Comparison of ENCODE assay signal across 35 mouse cellular contexts in the genomic region with DNA sequence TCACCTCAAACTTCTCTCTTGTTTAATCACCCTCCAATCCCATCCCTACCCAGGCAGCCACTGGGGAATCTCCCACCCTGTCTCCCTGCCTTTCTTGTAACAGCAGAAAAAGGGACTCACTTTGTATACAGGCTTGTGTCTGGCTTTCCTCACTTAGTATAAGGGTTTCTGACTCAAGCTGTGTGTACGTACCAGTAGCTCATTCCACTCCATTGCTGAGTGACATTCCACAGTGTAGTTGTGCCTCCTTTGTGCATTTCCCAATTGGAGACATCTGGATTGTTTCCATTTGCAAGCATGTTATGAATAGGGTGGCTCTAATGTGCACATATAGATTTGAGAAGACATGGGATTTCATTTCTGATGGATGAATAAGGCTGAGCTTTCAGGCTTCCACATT. TPM values are rescaled to one million over a fixed set of nuclear protein-coding genes. Genes with fewer than 3 reads are reported as not detected.
"Had no signal": no experiment of that assay in that cellular context is flagged by ENCODE, and none has a peak within 500 bp of the region (broad histone marks: within the 10 kb centered on the region; RNA-seq: fewer than 3 reads in every experiment).

No protein-coding gene starts in this region.

- H3K36me3 ChIP-seq: limb, embryonic 10.5 days; limb, embryonic 12.5 days; limb, embryonic 13.5 days; limb, embryonic 15.5 days; liver, embryonic 12.5 days; liver, embryonic 13.5 days; liver, embryonic 15.5 days; lung, embryonic 15.5 days; midbrain, embryonic 10.5 days; midbrain, embryonic 12.5 days; midbrain, embryonic 13.5 days; midbrain, embryonic 15.5 days; neural tube, embryonic 12.5 days had no signal

- H3K27ac ChIP-seq: left cerebral cortex, adult 2 months; limb, embryonic 10.5 days; limb, embryonic 12.5 days; limb, embryonic 13.5 days; limb, embryonic 15.5 days; liver, embryonic 12.5 days; liver, embryonic 13.5 days; liver, embryonic 14.5 days; liver, embryonic 15.5 days; lung, embryonic 15.5 days; macrophage; midbrain, embryonic 10.5 days; midbrain, embryonic 12.5 days; midbrain, embryonic 13.5 days; midbrain, embryonic 15.5 days; neural tube, embryonic 12.5 days had no signal

- H3K9me3 ChIP-seq: limb, embryonic 10.5 days; limb, embryonic 12.5 days; limb, embryonic 13.5 days; limb, embryonic 15.5 days; liver, embryonic 12.5 days; liver, embryonic 13.5 days; liver, embryonic 15.5 days; lung, embryonic 15.5 days; megakaryocyte, embryonic 14.5 days; midbrain, embryonic 10.5 days; midbrain, embryonic 12.5 days; midbrain, embryonic 13.5 days; midbrain, embryonic 15.5 days; neural tube, embryonic 12.5 days had no signal

- H3K4me1 ChIP-seq: limb, embryonic 10.5 days; limb, embryonic 12.5 days; limb, embryonic 13.5 days; limb, embryonic 15.5 days; liver, embryonic 13.5 days; liver, embryonic 15.5 days; lung, embryonic 15.5 days; midbrain, embryonic 10.5 days; midbrain, embryonic 12.5 days; midbrain, embryonic 13.5 days had no signal

- ATAC-seq: liver, embryonic 12.5 days; liver, postnatal 0 days; midbrain, embryonic 13.5 days; midbrain, embryonic 15.5 days; midbrain, embryonic 16.5 days had no signal

- H3K27me3 ChIP-seq: limb, embryonic 15.5 days; liver, embryonic 12.5 days; liver, embryonic 13.5 days; liver, embryonic 15.5 days; lung, embryonic 15.5 days; megakaryocyte, embryonic 14.5 days; midbrain, embryonic 12.5 days; neural tube, embryonic 12.5 days had no signal

- H3K9ac ChIP-seq: limb, embryonic 12.5 days; limb, embryonic 13.5 days; limb, embryonic 15.5 days; liver, embryonic 12.5 days; liver, embryonic 13.5 days; liver, embryonic 14.5 days; liver, embryonic 15.5 days; liver, postnatal 0 days; lung, embryonic 14.5 days; lung, embryonic 15.5 days; midbrain, embryonic 12.5 days; midbrain, embryonic 13.5 days; midbrain, embryonic 15.5 days; neural tube, embryonic 12.5 days had no signal

- H3K4me3 ChIP-seq: left cerebral cortex, adult 2 months; limb, embryonic 10.5 days; limb, embryonic 12.5 days; limb, embryonic 13.5 days; limb, embryonic 15.5 days; liver, embryonic 12.5 days; liver, embryonic 13.5 days; liver, embryonic 15.5 days; lung, embryonic 15.5 days; megakaryocyte, embryonic 14.5 days; midbrain, embryonic 10.5 days; midbrain, embryonic 12.5 days; midbrain, embryonic 13.5 days; midbrain, embryonic 15.5 days; myocyte; neural tube, embryonic 12.5 days had no signal

- DNase-seq: left cerebral cortex, postnatal 4 days; liver; liver, embryonic 13.5 days; liver, postnatal 0 days; lung, adult 18-20 months; lung, adult 2 months; lung, embryonic 14.5 days; lung, postnatal 10 days; lung, postnatal 14 days; lung, postnatal 36 days; midbrain, embryonic 14.5 days had no signal

- H3K4me2 ChIP-seq: limb, embryonic 12.5 days; limb, embryonic 13.5 days; limb, embryonic 15.5 days; liver, embryonic 11.5 days; liver, embryonic 12.5 days; liver, embryonic 13.5 days; liver, embryonic 15.5 days; lung, embryonic 14.5 days; lung, embryonic 15.5 days; midbrain, embryonic 11.5 days; midbrain, embryonic 12.5 days; midbrain, embryonic 13.5 days; midbrain, embryonic 15.5 days; neural tube, embryonic 12.5 days had no signal

RNA-seq across cellular contexts. Expression of a gene that starts 31.8 kb away (rescaled TPM):
- polyA plus RNA-seq: limb, embryonic 10.5 days; limb, embryonic 11.5 days; limb, embryonic 12.5 days; limb, embryonic 13.5 days; limb, embryonic 15.5 days; liver, embryonic 12.5 days; liver, embryonic 13.5 days; liver, embryonic 14.5 days; liver, postnatal 0 days; lung, adult 2 months; lung, embryonic 14.5 days; lung, embryonic 16.5 days; macrophage; midbrain, embryonic 10.5 days; midbrain, embryonic 11.5 days; midbrain, embryonic 12.5 days; midbrain, embryonic 13.5 days; midbrain, embryonic 14.5 days; midbrain, embryonic 15.5 days; midbrain, embryonic 16.5 days; midbrain, postnatal 0 days; myocyte; neural tube, embryonic 11.5 days; neural tube, embryonic 12.5 days had no signal
